Mouse (Mus musculus): ENCODE measurements at regions not wholly inside any gene's neighbourhood (a gene's known extent, or its start where the extent isn't known, plus 50 kb on each side); places are given as distances from the start of the nearest gene placed in this dataset.

DNA sequence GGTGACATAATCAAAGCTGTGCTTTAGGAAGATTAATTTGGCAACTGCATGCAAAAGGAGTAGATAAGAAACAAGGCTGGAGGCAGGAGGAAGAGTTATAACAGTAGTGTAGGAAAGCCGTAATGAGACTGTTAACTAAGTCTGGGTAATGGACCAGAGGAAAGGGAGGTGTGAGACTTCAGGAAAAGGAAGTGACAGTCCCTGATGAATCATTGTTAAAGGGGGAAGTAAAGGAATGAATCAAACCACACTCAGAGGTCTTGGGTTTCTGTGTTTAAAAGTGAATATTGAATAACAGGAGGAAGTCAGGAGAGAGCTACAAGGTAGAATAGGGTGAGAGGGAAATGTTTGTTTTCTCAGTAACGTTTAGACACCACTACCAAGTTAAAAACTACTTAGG lies 1175.9 kb downstream of the Diaph3 start:
- ATAC-seq (no peak), DNase-seq (ENCODE audit: low spot score) (no peak)
- Histone ChIP-seq H3K4me3 (ENCODE audit: low read depth, low read length) (no peak overlapping the region), H3K4me1 (ENCODE audit: insufficient read depth, low read depth, low read length) (no peaks in the 10 kb centered on the region), H3K9me3 (ENCODE audit: low read length) (no peaks in the 10 kb centered on the region), H3K4me2 (replicated peaks; ENCODE audit: low read depth, low read length) (no peak overlapping the region), H3K36me3 (ENCODE audit: insufficient read depth, low read length) (no peaks in the 10 kb centered on the region), H3K27ac (ENCODE audit: low read length) (no peak overlapping the region), H3K27me3 (replicated peaks; ENCODE audit: insufficient read depth, low read length) (no peaks in the 10 kb centered on the region), H3K9ac (replicated peaks; ENCODE audit: low read depth) (no peak overlapping the region)
- 34% methylated on average over 2 of the region's 2 CpGs for WGBS
- no peak for TF ChIP-seq EP300 (IDR thresholded peaks at IDR 0.05)

DNA sequence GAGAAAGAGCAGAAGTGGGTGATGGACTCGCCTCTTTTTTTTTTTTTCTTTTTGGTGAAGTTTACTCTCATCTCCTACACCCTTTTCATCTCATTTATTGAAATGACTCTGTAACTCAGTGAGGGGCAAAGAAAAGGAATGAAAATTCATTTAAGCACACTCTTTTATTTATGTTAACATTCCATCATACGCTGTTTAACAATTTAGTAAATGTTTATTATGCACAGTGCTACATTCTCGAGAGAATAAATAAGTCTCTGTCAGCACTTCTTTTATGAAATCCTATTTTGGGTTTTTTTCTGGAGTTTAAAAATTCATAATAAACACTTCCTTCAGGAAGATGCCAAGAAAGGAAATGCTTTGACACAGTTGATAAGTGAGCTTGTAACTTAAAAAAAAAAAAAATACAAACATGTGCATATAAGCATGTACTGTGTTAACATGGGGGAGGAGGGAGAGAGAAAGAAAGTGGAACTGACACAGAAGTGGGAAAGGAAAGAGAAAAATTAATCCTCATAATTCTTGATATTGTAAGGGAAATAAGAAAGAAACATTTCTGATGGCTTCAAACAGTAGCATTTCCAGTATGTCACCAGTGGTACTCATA lies 1195.2 kb downstream of the Diaph3 start:
- no peak overlapping the region for H3K9ac ChIP-seq (replicated peaks; ENCODE audit: low read depth)

DNA sequence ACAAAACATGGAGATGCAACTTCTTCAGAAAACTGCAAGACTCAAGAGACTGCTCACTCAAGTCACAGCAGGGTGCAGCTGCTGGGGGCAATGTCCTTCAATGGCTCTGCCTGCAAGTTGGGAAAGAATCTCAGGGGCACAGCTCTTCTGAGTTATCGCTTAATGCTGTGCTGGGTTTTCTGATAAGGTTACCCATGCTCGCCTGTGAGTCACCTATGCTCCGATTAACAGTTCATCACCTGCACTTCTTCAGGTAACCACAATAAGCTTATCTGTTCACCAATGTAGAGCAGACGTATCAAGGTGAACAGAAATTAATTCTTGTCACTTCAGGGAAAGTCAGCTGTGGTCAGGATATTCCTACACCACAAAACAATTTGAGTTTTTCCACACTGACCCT lies 1198.2 kb downstream of the Diaph3 start:
- H3K9ac ChIP-seq (replicated peaks; ENCODE audit: low read depth) = no peak overlapping the region
- H3K27ac ChIP-seq (ENCODE audit: low read length) = no peak overlapping the region
- WGBS = 74% methylated on average over 4 of the region's 4 CpGs
- no peak overlapping the region for H3K4me2 ChIP-seq (replicated peaks; ENCODE audit: low read depth, low read length)
- H3K4me3 ChIP-seq (ENCODE audit: low read depth, low read length) = no peak overlapping the region
- no peaks in the 10 kb centered on the region for H3K4me1 ChIP-seq (ENCODE audit: insufficient read depth, low read depth, low read length)
- DNase-seq (ENCODE audit: low spot score) (no peak), ATAC-seq (no peak)
- no peaks in the 10 kb centered on the region for H3K9me3 ChIP-seq (ENCODE audit: low read length)
- no peaks in the 10 kb centered on the region for H3K36me3 ChIP-seq (ENCODE audit: insufficient read depth, low read length)
- TF ChIP-seq EP300 (IDR thresholded peaks at IDR 0.05) (no peak), CTCF (IDR thresholded peaks at IDR 0.05) (no peak)
- H3K27me3 ChIP-seq (replicated peaks; ENCODE audit: insufficient read depth, low read length) = no peaks in the 10 kb centered on the region

More for the DNA sequence above, 1195.2 kb downstream of the Diaph3 start:
- no peak overlapping the region for H3K4me2 ChIP-seq (replicated peaks; ENCODE audit: low read depth, low read length)
- DNase-seq (ENCODE audit: low spot score) (no peak), ATAC-seq (no peak)
- TF ChIP-seq CTCF (IDR thresholded peaks at IDR 0.05) (no peak), EP300 (IDR thresholded peaks at IDR 0.05) (no peak)
- H3K4me1 ChIP-seq (ENCODE audit: insufficient read depth, low read depth, low read length) = no peaks in the 10 kb centered on the region
- H3K9me3 ChIP-seq (ENCODE audit: low read length) = no peaks in the 10 kb centered on the region
- H3K27ac ChIP-seq (ENCODE audit: low read length) = no peak overlapping the region
- no peaks in the 10 kb centered on the region for H3K36me3 ChIP-seq (ENCODE audit: insufficient read depth, low read length)
- no peak overlapping the region for H3K4me3 ChIP-seq (ENCODE audit: low read depth, low read length)
- H3K27me3 ChIP-seq (replicated peaks; ENCODE audit: insufficient read depth, low read length) = no peaks in the 10 kb centered on the region
- 35% methylated on average over 3 of the region's 3 CpGs for WGBS

DNA sequence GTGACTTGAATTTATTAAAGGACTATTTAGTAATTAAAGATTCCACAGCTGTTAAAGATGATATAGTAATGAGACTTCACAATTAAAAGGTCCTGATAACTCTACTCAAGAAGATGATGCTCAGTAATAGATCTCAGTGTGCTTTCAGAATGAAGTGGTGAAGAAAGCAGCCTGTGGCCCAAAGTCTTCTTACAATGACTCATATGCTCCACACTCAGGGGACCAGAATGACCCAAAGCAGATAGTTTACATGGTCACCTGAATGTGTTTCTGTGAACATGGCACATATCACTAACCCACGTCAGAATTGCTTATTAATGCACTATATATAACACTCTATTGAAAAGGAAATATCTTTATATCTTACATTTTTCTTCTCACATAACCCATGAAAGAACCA lies 1200.5 kb downstream of the Diaph3 start:
- Histone ChIP-seq H3K9ac (replicated peaks; ENCODE audit: low read depth) (no peak overlapping the region), H3K27ac (ENCODE audit: low read length) (no peak overlapping the region), H3K4me2 (replicated peaks; ENCODE audit: low read depth, low read length) (no peak overlapping the region), H3K4me3 (ENCODE audit: low read depth, low read length) (no peak overlapping the region), H3K36me3 (ENCODE audit: insufficient read depth, low read length) (no peaks in the 10 kb centered on the region), H3K9me3 (ENCODE audit: low read length) (no peaks in the 10 kb centered on the region), H3K27me3 (replicated peaks; ENCODE audit: insufficient read depth, low read length) (no peaks in the 10 kb centered on the region), H3K4me1 (ENCODE audit: insufficient read depth, low read depth, low read length) (no peaks in the 10 kb centered on the region)
- TF ChIP-seq EP300 (IDR thresholded peaks at IDR 0.05) = no peak
- no peak for TF ChIP-seq CTCF (IDR thresholded peaks at IDR 0.05)
- DNase-seq (ENCODE audit: low spot score) = no peak
- 85% methylated on average over 1 of the region's 1 CpGs for WGBS
- ATAC-seq = no peak

DNA sequence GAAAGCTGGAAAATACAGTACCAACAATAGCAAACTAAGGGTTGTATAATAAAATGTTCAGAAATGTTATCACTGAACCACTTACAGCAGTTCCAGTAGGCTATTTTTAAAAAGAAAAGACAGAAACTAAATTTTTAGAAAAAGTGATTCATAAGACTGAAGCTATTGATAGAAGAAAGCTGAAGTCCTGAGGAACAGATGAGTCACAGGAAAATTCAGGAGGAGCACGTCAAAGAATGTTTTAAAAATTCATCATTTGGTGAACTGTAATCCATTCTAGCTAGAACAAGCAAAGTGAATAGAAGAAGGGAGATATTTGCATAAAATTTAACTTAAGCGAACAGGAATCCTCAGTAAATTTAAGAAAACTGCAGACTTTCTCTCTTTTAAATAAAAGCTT lies 1205.9 kb downstream of the Diaph3 start:
- Histone ChIP-seq H3K9ac (replicated peaks; ENCODE audit: low read depth) (no peak overlapping the region), H3K4me1 (ENCODE audit: insufficient read depth, low read depth, low read length) (no peaks in the 10 kb centered on the region), H3K4me2 (replicated peaks; ENCODE audit: low read depth, low read length) (no peak overlapping the region)

DNA sequence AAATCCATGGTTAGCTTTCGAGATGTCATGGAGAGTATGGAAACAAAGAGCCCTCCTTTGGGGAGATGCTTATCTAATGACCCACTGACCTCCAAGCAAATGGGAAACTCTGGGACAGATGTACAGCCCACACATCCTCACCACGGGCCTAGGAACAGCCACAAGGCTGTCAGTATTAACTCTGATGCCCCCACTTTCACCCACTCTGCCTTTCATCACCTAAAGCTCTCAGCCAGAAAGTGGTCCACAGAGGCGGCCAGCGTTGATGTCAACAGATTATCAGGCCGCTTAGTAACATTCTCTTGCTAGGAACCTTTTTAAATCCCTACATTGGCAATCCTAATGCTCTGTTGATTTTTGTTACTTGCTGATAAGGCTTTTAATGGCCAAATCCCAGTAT lies 1210.6 kb downstream of the Diaph3 start:
- ATAC-seq (no peak), DNase-seq (ENCODE audit: low spot score) (no peak)
- TF ChIP-seq EP300 (IDR thresholded peaks at IDR 0.05) (no peak), CTCF (IDR thresholded peaks at IDR 0.05) (no peak)
- no peak overlapping the region for H3K4me3 ChIP-seq (ENCODE audit: low read depth, low read length)
- no peaks in the 10 kb centered on the region for H3K4me1 ChIP-seq (ENCODE audit: insufficient read depth, low read depth, low read length)
- no peak overlapping the region for H3K27ac ChIP-seq (ENCODE audit: low read length)
- H3K4me2 ChIP-seq (replicated peaks; ENCODE audit: low read depth, low read length) = no peak overlapping the region
- H3K9me3 ChIP-seq (ENCODE audit: low read length) = no peaks in the 10 kb centered on the region
- 27% methylated on average over 5 of the region's 5 CpGs for whole genome bisulfite sequencing
- H3K9ac ChIP-seq (replicated peaks; ENCODE audit: low read depth) = no peak overlapping the region
- no peaks in the 10 kb centered on the region for H3K27me3 ChIP-seq (replicated peaks; ENCODE audit: insufficient read depth, low read length)
- no peaks in the 10 kb centered on the region for H3K36me3 ChIP-seq (ENCODE audit: insufficient read depth, low read length)

More for the DNA sequence above, 1205.9 kb downstream of the Diaph3 start:
- no peaks in the 10 kb centered on the region for H3K36me3 ChIP-seq (ENCODE audit: insufficient read depth, low read length)
- H3K4me3 ChIP-seq (ENCODE audit: low read depth, low read length) = no peak overlapping the region
- no peak for DNase-seq (ENCODE audit: low spot score)
- 73% methylated on average over 2 of the region's 2 CpGs for WGBS
- no peak for TF ChIP-seq EP300 (IDR thresholded peaks at IDR 0.05)
- TF ChIP-seq CTCF (IDR thresholded peaks at IDR 0.05) = no peak
- H3K27ac ChIP-seq (ENCODE audit: low read length) = no peak overlapping the region
- no peak for ATAC-seq
- H3K9me3 ChIP-seq (ENCODE audit: low read length) = no peaks in the 10 kb centered on the region
- no peaks in the 10 kb centered on the region for H3K27me3 ChIP-seq (replicated peaks; ENCODE audit: insufficient read depth, low read length)

DNA sequence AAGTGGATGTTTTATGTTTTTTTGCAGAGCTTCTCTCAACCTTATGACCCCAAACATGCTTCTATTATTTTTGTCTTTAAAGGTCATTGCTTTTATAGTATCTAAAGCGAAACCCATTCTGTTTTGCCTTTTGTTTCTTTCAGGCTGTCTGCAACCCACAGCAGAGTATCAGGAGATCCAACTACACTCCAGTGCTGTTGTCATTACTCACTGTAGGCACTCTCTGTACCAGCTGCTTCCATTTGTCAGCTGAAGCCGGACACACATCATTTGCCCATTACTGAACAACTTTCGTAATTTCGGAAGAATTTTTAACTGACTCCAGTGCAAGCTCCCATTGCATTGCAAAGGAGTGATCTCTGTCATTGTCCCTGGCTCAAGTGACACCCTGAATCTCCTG lies 1222.1 kb downstream of the Diaph3 start:
- ATAC-seq (no peak), DNase-seq (ENCODE audit: low spot score) (no peak)
- Histone ChIP-seq H3K27me3 (replicated peaks; ENCODE audit: insufficient read depth, low read length) (no peaks in the 10 kb centered on the region), H3K4me3 (ENCODE audit: low read depth, low read length) (no peak overlapping the region), H3K9me3 (ENCODE audit: low read length) (no peaks in the 10 kb centered on the region), H3K4me2 (replicated peaks; ENCODE audit: low read depth, low read length) (no peak overlapping the region), H3K4me1 (ENCODE audit: insufficient read depth, low read depth, low read length) (no peaks in the 10 kb centered on the region), H3K27ac (ENCODE audit: low read length) (no peak overlapping the region), H3K36me3 (ENCODE audit: insufficient read depth, low read length) (no peaks in the 10 kb centered on the region), H3K9ac (replicated peaks; ENCODE audit: low read depth) (no peak overlapping the region)
- no peak for TF ChIP-seq CTCF (IDR thresholded peaks at IDR 0.05)
- no peak for TF ChIP-seq EP300 (IDR thresholded peaks at IDR 0.05)
- WGBS = 84% methylated on average over 4 of the region's 4 CpGs
